Mouse (Mus musculus): ENCODE data around the gene Zswim5. TPM values are rescaled to one million over a fixed set of nuclear protein-coding genes. Genes with fewer than 3 reads are reported as not detected.

Zswim5 gene
- polyA plus RNA-seq, 1 experiment from 2014 or later: 1.3 TPM

DNA sequence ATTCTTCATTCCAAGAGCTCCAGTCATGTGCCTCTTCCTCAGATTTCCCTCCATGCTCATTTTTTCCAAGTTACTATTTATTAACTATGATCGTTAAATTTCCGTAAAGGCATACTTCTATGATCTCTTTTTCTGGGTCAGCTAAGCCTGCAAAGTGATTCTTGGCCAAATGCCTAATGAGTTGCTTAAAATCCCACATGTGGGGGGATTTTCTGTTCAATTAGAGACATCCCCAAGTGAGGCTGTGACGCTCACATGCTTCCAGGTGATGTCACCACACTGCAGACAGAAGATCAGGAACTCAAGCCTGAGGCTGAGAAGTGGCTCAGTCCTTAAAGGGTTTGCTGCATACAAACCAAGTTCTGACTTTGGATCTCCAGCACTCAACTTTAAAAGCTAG, 27.3 kb upstream of the Zswim5 start:
- Histone ChIP-seq H3K4me2 (ENCODE audit: low read depth, severe bottlenecking) (no peak overlapping the region), H3K27ac (replicated peaks; ENCODE audit: low read depth, low read length) (no peak overlapping the region), H3K27me3 (ENCODE audit: control insufficient read depth, insufficient read depth, low read length) (no peaks in the 10 kb centered on the region), H3K9ac (ENCODE audit: low read length) (no peak overlapping the region), H3K36me3 (ENCODE audit: control insufficient read depth, insufficient read depth, low read length) (no peaks in the 10 kb centered on the region), H3K9me3 (ENCODE audit: control insufficient read depth, low read length) (no peaks in the 10 kb centered on the region), H3K4me3 (ENCODE audit: low read depth, low read length) (no peak overlapping the region), H3K4me1 (ENCODE audit: control insufficient read depth, insufficient read depth, low read length) (no peaks in the 10 kb centered on the region)
- WGBS: 80% methylated on average over 3 of the region's 3 CpGs
- DNase-seq (ENCODE audit: low spot score) (no peak), ATAC-seq (ENCODE audit: insufficient number of reproducible peaks, low FRiP score, low TSS enrichment, low read depth) (no peak)

DNA sequence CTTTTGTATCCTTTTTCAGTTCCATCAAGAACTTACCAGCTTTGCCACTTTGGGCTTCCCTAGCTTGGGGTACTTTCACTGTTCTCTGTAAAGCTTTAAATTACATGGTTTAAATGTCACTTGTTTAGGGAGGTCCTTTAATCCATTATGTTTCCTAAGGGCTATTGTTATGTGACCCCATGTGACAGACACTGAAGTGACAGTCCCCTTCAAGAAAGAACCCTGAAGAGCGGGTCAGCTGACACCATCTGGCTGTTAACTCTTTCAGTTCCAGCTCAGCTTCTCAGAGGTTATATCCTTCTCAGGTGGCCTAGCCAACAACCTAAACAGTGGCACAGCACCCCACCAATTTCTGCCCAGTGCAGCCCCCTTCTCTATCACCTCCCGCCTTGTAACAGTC, 22.9 kb upstream of the Zswim5 start:
- Histone ChIP-seq H3K27me3 (ENCODE audit: control insufficient read depth, insufficient read depth, low read length) (no peaks in the 10 kb centered on the region), H3K4me3 (ENCODE audit: low read depth, low read length) (no peak overlapping the region), H3K9me3 (ENCODE audit: control insufficient read depth, low read length) (no peaks in the 10 kb centered on the region), H3K4me2 (ENCODE audit: low read depth, severe bottlenecking) (no peak overlapping the region), H3K36me3 (ENCODE audit: control insufficient read depth, insufficient read depth, low read length) (no peaks in the 10 kb centered on the region), H3K27ac (replicated peaks; ENCODE audit: low read depth, low read length) (no peak overlapping the region), H3K9ac (ENCODE audit: low read length) (no peak overlapping the region), H3K4me1 (ENCODE audit: control insufficient read depth, insufficient read depth, low read length) (no peaks in the 10 kb centered on the region)
- WGBS: 20% methylated on average over 2 of the region's 2 CpGs
- ATAC-seq (ENCODE audit: insufficient number of reproducible peaks, low FRiP score, low TSS enrichment, low read depth): no peak
- DNase-seq (ENCODE audit: low spot score): no peak

DNA sequence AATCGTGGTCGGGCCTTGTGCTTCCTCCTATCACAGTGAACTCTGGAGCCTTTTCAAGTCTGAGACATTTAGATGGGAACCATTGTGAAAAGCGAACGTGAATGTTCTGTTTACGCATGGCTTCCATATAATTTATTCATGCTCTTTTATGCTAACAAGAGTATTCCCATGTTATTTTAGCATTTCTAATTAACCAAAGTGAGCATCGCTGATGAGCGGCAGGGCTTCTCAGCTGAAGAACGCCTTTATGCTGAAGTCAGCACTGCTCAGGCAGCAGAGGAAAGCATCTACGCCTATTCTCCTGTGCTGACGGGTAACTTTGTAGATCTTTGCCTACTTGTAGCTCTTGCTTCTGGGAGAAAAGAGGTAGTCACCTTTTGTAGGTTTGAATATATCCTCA, 20.0 kb upstream of the Zswim5 start:
- Histone ChIP-seq H3K27ac (replicated peaks; ENCODE audit: low read depth, low read length) (no peak overlapping the region), H3K27me3 (ENCODE audit: control insufficient read depth, insufficient read depth, low read length) (no peaks in the 10 kb centered on the region), H3K4me3 (ENCODE audit: low read depth, low read length) (no peak overlapping the region), H3K4me2 (ENCODE audit: low read depth, severe bottlenecking) (no peak overlapping the region), H3K36me3 (ENCODE audit: control insufficient read depth, insufficient read depth, low read length) (no peaks in the 10 kb centered on the region), H3K4me1 (ENCODE audit: control insufficient read depth, insufficient read depth, low read length) (no peaks in the 10 kb centered on the region), H3K9ac (ENCODE audit: low read length) (no peak overlapping the region), H3K9me3 (ENCODE audit: control insufficient read depth, low read length) (no peaks in the 10 kb centered on the region)
- no peak for DNase-seq (ENCODE audit: low spot score)
- no peak for ATAC-seq (ENCODE audit: insufficient number of reproducible peaks, low FRiP score, low TSS enrichment, low read depth)
- 92% methylated on average over 10 of the region's 10 CpGs for WGBS

DNA sequence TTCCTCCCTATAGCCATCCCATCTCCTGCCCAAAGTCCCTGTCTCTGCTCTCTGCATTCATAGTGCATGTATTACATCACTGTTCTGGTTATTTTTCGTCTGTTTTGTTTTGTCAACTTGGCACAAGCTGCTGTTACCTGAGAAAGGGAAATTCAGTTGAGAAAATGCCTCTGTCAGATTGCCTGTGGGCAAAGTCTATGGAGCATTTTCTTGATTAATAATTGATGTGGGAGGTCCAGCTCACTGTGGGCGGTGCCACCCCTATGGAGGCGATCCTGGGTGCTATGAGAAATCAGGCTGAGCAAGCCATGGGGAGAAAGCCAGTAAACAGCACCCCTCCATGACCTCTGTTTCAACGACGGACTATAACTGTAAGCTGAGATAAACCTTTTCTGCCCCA, 17.5 kb upstream of the Zswim5 start:
- Histone ChIP-seq H3K4me3 (ENCODE audit: low read depth, low read length) (no peak overlapping the region), H3K36me3 (ENCODE audit: control insufficient read depth, insufficient read depth, low read length) (no peaks in the 10 kb centered on the region), H3K9ac (ENCODE audit: low read length) (no peak overlapping the region), H3K4me1 (ENCODE audit: control insufficient read depth, insufficient read depth, low read length) (no peaks in the 10 kb centered on the region), H3K4me2 (ENCODE audit: low read depth, severe bottlenecking) (no peak overlapping the region), H3K27ac (replicated peaks; ENCODE audit: low read depth, low read length) (no peak overlapping the region), H3K27me3 (ENCODE audit: control insufficient read depth, insufficient read depth, low read length) (no peaks in the 10 kb centered on the region), H3K9me3 (ENCODE audit: control insufficient read depth, low read length) (no peaks in the 10 kb centered on the region)
- DNase-seq (ENCODE audit: low spot score): no peak
- WGBS: 72% methylated on average over 5 of the region's 5 CpGs
- ATAC-seq (ENCODE audit: insufficient number of reproducible peaks, low FRiP score, low TSS enrichment, low read depth): no peak

DNA sequence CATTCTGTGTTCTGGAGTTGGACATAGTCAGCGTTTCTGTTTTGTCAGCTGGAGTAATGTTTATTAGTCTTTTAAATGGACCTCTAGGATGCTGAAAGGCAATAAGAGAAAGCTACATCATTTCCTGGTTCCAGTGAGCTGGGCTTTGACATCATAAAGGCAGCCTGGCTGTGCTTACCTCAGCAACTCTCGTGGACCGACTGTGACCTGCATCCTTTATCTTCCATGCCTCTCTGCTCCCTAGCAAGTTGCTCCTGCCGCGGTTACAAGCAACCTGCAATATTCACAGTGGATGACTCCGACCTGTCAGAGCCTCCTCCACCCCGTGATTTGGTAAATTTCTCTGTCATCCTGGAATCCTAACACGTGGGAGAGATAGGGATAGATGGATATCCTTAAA, 15.2 kb upstream of the Zswim5 start:
- H3K4me3 ChIP-seq (ENCODE audit: low read depth, low read length): no peak overlapping the region
- H3K36me3 ChIP-seq (ENCODE audit: control insufficient read depth, insufficient read depth, low read length): no peaks in the 10 kb centered on the region
- no peaks in the 10 kb centered on the region for H3K27me3 ChIP-seq (ENCODE audit: control insufficient read depth, insufficient read depth, low read length)
- H3K9ac ChIP-seq (ENCODE audit: low read length): no peak overlapping the region
- WGBS: 73% methylated on average over 8 of the region's 8 CpGs
- no peaks in the 10 kb centered on the region for H3K4me1 ChIP-seq (ENCODE audit: control insufficient read depth, insufficient read depth, low read length)
- no peak for ATAC-seq (ENCODE audit: insufficient number of reproducible peaks, low FRiP score, low TSS enrichment, low read depth)
- H3K27ac ChIP-seq (replicated peaks; ENCODE audit: low read depth, low read length): no peak overlapping the region
- no peaks in the 10 kb centered on the region for H3K9me3 ChIP-seq (ENCODE audit: control insufficient read depth, low read length)
- no peak overlapping the region for H3K4me2 ChIP-seq (ENCODE audit: low read depth, severe bottlenecking)
- DNase-seq (ENCODE audit: low spot score): no peak

DNA sequence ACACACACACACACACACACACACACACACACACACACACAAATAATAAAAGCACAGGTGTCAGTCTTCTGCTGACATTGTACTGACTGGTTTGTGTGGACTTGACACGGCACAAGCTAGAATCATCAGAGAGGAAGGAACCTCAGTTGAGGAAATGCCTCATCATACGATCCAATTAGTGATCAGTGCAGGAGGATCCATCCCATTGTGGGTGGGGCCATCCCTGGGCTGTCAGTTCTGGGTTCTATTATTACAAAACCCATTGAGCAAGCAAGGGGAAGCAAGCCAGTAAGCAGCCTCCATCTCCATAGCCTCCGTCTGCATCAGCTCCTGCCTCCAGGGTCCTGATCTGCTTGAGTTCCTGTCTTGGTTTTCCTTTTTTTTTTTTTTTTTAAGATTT, 7.3 kb upstream of the Zswim5 start:
- Histone ChIP-seq H3K9ac (ENCODE audit: low read length) (no peak overlapping the region), H3K4me1 (ENCODE audit: control insufficient read depth, insufficient read depth, low read length) (no peaks in the 10 kb centered on the region), H3K4me2 (ENCODE audit: low read depth, severe bottlenecking) (no peak overlapping the region), H3K27me3 (ENCODE audit: control insufficient read depth, insufficient read depth, low read length) (no peaks in the 10 kb centered on the region), H3K36me3 (ENCODE audit: control insufficient read depth, insufficient read depth, low read length) (no peaks in the 10 kb centered on the region), H3K9me3 (ENCODE audit: control insufficient read depth, low read length) (no peaks in the 10 kb centered on the region), H3K4me3 (ENCODE audit: low read depth, low read length) (no peak overlapping the region), H3K27ac (replicated peaks; ENCODE audit: low read depth, low read length) (no peak overlapping the region)
- DNase-seq (ENCODE audit: low spot score) (no peak), ATAC-seq (ENCODE audit: insufficient number of reproducible peaks, low FRiP score, low TSS enrichment, low read depth) (no peak)
- 69% methylated on average over 3 of the region's 3 CpGs for WGBS

DNA sequence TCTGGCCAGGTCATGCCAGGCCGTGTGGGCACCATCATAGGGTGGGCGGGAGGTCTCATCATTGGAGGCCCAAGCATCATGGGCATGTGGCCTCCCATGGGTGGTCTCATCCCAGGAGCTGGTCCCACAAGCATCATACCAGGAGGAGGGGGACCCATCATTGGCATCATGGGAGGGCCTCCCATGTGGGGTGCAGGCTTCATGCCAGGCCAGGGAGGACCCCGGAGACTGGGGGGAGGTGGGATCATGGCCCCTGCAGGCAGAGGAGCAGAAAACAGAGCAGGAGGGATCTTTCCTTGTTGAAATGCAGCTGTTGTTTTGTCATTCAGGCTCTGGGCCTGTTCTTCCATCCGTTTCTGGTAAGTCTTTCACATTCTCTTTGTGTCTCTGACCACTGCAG, 2.6 kb upstream of the Zswim5 start:
- ATAC-seq (ENCODE audit: insufficient number of reproducible peaks, low FRiP score, low TSS enrichment, low read depth) (no peak), DNase-seq (ENCODE audit: low spot score) (no peak)
- Histone ChIP-seq H3K36me3 (ENCODE audit: control insufficient read depth, insufficient read depth, low read length) (no peaks in the 10 kb centered on the region), H3K9me3 (ENCODE audit: control insufficient read depth, low read length) (no peaks in the 10 kb centered on the region), H3K27me3 (ENCODE audit: control insufficient read depth, insufficient read depth, low read length) (peaks cover 14% of the 10 kb centered on the region; the same call in 1 of the 2 replicates), H3K27ac (replicated peaks; ENCODE audit: low read depth, low read length) (no peak overlapping the region), H3K4me1 (ENCODE audit: control insufficient read depth, insufficient read depth, low read length) (no peaks in the 10 kb centered on the region), H3K4me2 (ENCODE audit: low read depth, severe bottlenecking) (no peak overlapping the region), H3K9ac (ENCODE audit: low read length) (no peak overlapping the region), H3K4me3 (ENCODE audit: low read depth, low read length) (no peak overlapping the region)
- WGBS: 79% methylated on average over 4 of the region's 4 CpGs

DNA sequence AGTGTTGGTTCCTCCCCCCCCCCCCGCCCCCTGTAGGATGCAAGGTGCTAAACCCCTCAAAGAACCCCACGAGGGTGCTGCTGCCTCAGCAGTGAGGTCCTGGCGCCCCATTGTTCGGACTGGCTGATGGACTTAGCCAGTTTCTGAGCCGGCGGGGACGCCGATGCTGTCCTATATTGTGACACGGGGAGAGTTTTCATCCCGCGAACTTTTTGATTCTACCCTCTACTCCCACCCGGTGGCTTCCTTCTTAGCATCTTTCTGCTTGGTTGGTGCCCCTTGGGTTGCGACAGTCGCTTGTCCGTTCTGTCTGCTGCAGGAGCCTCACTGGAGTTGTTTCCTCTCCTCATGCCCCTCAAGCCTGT, 564 bp upstream of the Zswim5 start:
- WGBS: 0% methylated on average over 15 of the region's 15 CpGs
- ATAC-seq (ENCODE audit: insufficient number of reproducible peaks, low FRiP score, low TSS enrichment, low read depth) (peak; percentile 44; the same call in 1 of the 2 replicates), DNase-seq (ENCODE audit: low spot score) (no peak)
- peaks cover 14% of the 10 kb centered on the region; the same call in 1 of the 2 replicates for H3K27me3 ChIP-seq (ENCODE audit: control insufficient read depth, insufficient read depth, low read length)
- no peaks in the 10 kb centered on the region for H3K4me1 ChIP-seq (ENCODE audit: control insufficient read depth, insufficient read depth, low read length)
- H3K9ac ChIP-seq (ENCODE audit: low read length): peak overlapping the region; percentile 70
- peak overlapping the region; percentile 75 for H3K4me3 ChIP-seq (ENCODE audit: low read depth, low read length)
- no peaks in the 10 kb centered on the region for H3K36me3 ChIP-seq (ENCODE audit: control insufficient read depth, insufficient read depth, low read length)
- H3K27ac ChIP-seq (replicated peaks; ENCODE audit: low read depth, low read length): no peak overlapping the region
- H3K9me3 ChIP-seq (ENCODE audit: control insufficient read depth, low read length): no peaks in the 10 kb centered on the region
- H3K4me2 ChIP-seq (ENCODE audit: low read depth, severe bottlenecking): peak overlapping the region; percentile 96

DNA sequence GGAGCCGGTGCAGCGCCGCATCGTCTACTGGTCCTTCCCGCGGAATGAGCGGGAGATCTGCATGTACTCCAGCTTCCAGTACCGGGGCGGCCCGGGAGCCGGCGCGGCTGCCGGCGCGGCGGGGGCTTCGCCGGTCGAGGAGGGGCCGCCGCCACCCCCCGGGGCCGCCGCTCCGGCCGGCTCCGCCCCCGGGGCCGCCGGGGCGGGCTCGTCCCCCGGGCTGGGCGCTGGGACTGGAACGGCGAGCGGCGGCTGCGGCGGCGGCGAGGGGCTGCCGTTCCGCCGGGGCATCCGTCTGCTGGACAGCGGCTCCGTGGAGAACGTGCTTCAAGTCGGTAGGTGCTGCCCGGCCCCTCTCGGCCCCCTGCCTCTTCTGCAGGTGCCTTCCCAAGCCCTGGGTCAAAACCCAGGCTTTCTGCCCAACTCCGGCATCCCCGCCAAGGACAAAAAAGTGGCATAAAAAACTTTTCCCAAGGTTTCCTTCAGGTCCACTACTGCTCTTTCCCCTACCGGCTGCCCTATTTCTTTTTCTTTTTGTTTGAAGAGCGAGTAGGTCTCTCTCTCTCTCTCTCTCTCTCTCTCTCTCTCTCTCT, 649 bp downstream of the Zswim5 start:
- DNase-seq (ENCODE audit: low spot score) (peak; percentile 65), ATAC-seq (ENCODE audit: insufficient number of reproducible peaks, low FRiP score, low TSS enrichment, low read depth) (0 out of 2 replicates have a peak, but pooled peaks have one; percentile 10)
- H3K36me3 ChIP-seq (ENCODE audit: control insufficient read depth, insufficient read depth, low read length): no peaks in the 10 kb centered on the region
- H3K9me3 ChIP-seq (ENCODE audit: control insufficient read depth, low read length): no peaks in the 10 kb centered on the region
- peak overlapping the region; percentile 96 for H3K4me2 ChIP-seq (ENCODE audit: low read depth, severe bottlenecking)
- 0% methylated on average over 52 of the region's 57 CpGs for WGBS
- peaks cover 14% of the 10 kb centered on the region; the same call in 1 of the 2 replicates for H3K27me3 ChIP-seq (ENCODE audit: control insufficient read depth, insufficient read depth, low read length)
- no peak overlapping the region for H3K27ac ChIP-seq (replicated peaks; ENCODE audit: low read depth, low read length)
- H3K4me3 ChIP-seq (ENCODE audit: low read depth, low read length): peak overlapping the region; percentile 75
- H3K4me1 ChIP-seq (ENCODE audit: control insufficient read depth, insufficient read depth, low read length): no peaks in the 10 kb centered on the region
- H3K9ac ChIP-seq (ENCODE audit: low read length): peak overlapping the region; percentile 70

All from limb, embryonic 11.5 days (tissue).